Mouse (Mus musculus) neural tube, embryonic 11.5 days (tissue): ENCODE measurements around the gene Il13ra1. TPM values are rescaled to one million over a fixed set of nuclear protein-coding genes. Genes with fewer than 3 reads are reported as not detected.

ENCODE experiments used
- ATAC-seq: fragments of 200-750 bp; cut with Nextera tagmentation; 2 replicates; pipeline ENCODE4 v1.8.0; 2017; ENCODE audit warnings: moderate number of reproducible peaks, mild to moderate bottlenecking, moderate TSS enrichment, moderate library complexity; ENCODE audit not compliant: insufficient read depth, low FRiP score, low TSS enrichment
- DNase-seq: peaks from one replicate; pipeline ENCODE4 v3.0.0-alpha.2; 2015; ENCODE audit warnings: low spot score
- H3K27ac ChIP-seq: fragments of 300-500 bp; sonication (generic); 2 replicates; pipeline ENCODE4 v1.5.1; 2014; ENCODE audit warnings: low read depth, mild to moderate bottlenecking, low read length
- H3K27me3 ChIP-seq: fragments of 300-500 bp; sonication (generic); 2 replicates; pipeline ENCODE4 v1.6.1; 2014; ENCODE audit warnings: mild to moderate bottlenecking, low read length, mixed read lengths; ENCODE audit not compliant: control insufficient read depth, insufficient read depth
- H3K36me3 ChIP-seq: fragments of 300-500 bp; sonication (generic); 2 replicates; pipeline ENCODE4 v1.6.1; 2014; ENCODE audit warnings: mild to moderate bottlenecking, low read length, moderate library complexity, mixed read lengths; ENCODE audit not compliant: control insufficient read depth, insufficient read depth
- H3K4me1 ChIP-seq: fragments of 300-500 bp; sonication (generic); 2 replicates; pipeline ENCODE4 v1.6.1; 2014; ENCODE audit warnings: low read length, mixed read lengths; ENCODE audit not compliant: control insufficient read depth, insufficient read depth
- H3K4me2 ChIP-seq: fragments of 300-500 bp; sonication (generic); 2 replicates; pipeline ENCODE4 v1.6.1; 2014; ENCODE audit warnings: low read depth, mild to moderate bottlenecking, moderate library complexity
- H3K4me3 ChIP-seq: fragments of 300-500 bp; sonication (generic); 2 replicates; pipeline ENCODE4 v1.5.1; 2014; ENCODE audit warnings: low read depth, low read length
- H3K9ac ChIP-seq: fragments of 300-500 bp; sonication (generic); 2 replicates; pipeline ENCODE4 v1.6.1; 2014; ENCODE audit warnings: mild to moderate bottlenecking, low read length
- H3K9me3 ChIP-seq: fragments of 300-500 bp; sonication (generic); 2 replicates; pipeline ENCODE4 v1.6.1; 2016; ENCODE audit warnings: low read length; ENCODE audit not compliant: control insufficient read depth
- WGBS: fragments of 180-500 bp; shearing (Covaris S2); extraction: QIAGEN DNeasy Blood & Tissue Kit; methylation state at CpG from one replicate; pipeline ENCODE4 v1.1.7; 2014; 5-methylcytosine and 5-hydroxymethylcytosine counted together
- polyA plus RNA-seq: library from polyadenylated mRNA; unstranded; fragments of >200 nt; fragmentation: Nextera tagmentation; extraction: Ambion mirVana; gene quantifications from 2 replicates; pipeline ENCODE4 v1.2.1, GENCODE M21; 2014

Gene Il13ra1
- polyA plus RNA-seq, 1 experiment from 2014 or later: 2.9 TPM

- ATAC-seq (no peak), DNase-seq (peak; percentile 17)
- H3K27ac ChIP-seq: no peak overlapping the region
- H3K4me1 ChIP-seq: no peaks in the 10 kb centered on the region
- no peaks in the 10 kb centered on the region for H3K9me3 ChIP-seq
- no peaks in the 10 kb centered on the region for H3K27me3 ChIP-seq
- no peaks in the 10 kb centered on the region for H3K36me3 ChIP-seq
- H3K9ac ChIP-seq: peak overlapping the region; percentile 41; the same call in 1 of the 2 replicates
- H3K4me3 ChIP-seq: peak overlapping the region; percentile 29
- peak overlapping the region; percentile 72 for H3K4me2 ChIP-seq
- 10% methylated on average over 7 of the region's 9 CpGs for WGBS
These were observed 476 bp downstream of the Il13ra1 start for GRCm38 (mm10) chrX:36112422-36112750.

DNA sequence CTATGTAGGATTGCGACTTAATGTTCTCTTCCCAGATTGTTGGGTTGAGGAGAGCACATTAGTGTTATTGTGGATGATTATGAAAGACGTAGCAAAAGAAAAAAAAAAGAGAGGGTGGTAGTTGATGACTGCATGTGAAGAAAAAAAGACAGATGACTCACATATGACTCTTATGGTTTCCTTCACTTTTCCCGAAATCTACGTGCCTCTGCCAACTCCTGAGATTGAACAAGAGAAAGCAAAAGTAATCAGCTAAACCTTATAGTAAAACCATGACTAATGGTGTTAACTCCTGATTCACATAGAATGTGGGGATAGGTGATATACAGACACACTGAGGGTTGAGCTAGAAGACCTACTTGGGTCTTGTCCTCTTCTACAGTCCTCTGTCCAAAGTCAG, 3.3 kb downstream of the Il13ra1 start:
- no peak overlapping the region for H3K4me3 ChIP-seq
- H3K4me1 ChIP-seq: no peaks in the 10 kb centered on the region
- DNase-seq (no peak), ATAC-seq (no peak)
- no peak overlapping the region for H3K9ac ChIP-seq
- H3K27me3 ChIP-seq: no peaks in the 10 kb centered on the region
- no peaks in the 10 kb centered on the region for H3K36me3 ChIP-seq
- no peak overlapping the region for H3K27ac ChIP-seq
- no peak overlapping the region for H3K4me2 ChIP-seq
- 90% methylated on average over 4 of the region's 4 CpGs for WGBS
- H3K9me3 ChIP-seq: no peaks in the 10 kb centered on the region

DNA sequence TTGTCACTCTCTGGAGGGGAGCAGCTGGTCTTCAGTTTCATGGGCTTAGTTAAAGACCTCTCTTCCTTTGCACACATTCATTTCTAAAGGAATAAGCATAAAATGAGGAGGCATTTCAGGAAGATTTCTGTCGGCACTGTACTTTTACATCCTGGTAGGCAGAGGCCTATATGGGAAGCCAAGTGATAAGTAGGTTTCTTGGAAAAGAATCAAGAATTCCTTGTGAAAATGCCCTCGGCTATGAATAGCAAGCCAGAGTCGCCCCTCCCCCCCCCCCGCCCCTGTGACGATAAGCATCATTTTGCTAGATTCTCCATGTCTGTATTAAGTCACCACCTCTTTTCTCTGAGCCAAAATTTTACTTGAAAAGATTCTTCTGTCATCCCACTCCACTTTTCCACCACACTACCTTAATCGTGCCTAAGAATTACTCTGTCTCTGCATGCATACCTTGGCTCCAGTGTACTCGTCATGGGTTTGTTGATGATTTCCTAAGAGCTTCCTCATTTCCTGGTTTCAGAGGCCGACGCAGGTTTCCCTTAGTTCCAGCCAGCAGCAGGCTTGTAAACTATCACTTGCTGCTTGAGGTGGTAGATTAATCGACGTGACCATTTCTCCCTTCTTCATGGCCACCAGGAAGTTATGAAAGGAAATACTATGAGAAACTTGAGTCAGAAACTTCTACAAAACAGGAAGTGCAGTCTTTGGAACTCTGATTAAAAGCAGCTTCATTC, 17.3 kb downstream of the Il13ra1 start:
- ATAC-seq (no peak), DNase-seq (no peak)
- no peaks in the 10 kb centered on the region for H3K36me3 ChIP-seq
- no peak overlapping the region for H3K4me3 ChIP-seq
- no peaks in the 10 kb centered on the region for H3K9me3 ChIP-seq
- no peaks in the 10 kb centered on the region for H3K27me3 ChIP-seq
- H3K4me1 ChIP-seq: no peaks in the 10 kb centered on the region
- WGBS: 79% methylated on average over 11 of the region's 11 CpGs
- H3K9ac ChIP-seq: no peak overlapping the region
- H3K27ac ChIP-seq: no peak overlapping the region
- no peak overlapping the region for H3K4me2 ChIP-seq

DNA sequence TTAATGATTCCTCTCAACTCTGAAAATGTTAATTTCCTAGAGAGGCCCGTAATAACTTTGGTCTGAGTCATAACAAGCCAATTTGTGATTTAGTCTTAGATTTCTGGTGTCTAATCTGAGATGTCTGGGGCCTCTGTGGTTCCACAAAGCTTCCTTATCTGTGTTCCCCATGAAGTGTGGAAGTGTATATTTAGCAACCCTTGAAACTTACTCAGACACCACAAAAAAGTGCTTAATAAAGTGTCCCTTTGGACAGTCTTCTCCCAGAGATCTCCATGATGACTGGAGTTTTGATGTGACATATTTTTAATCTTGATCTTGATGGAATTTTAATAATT, 17.8 kb downstream of the Il13ra1 start:
- no peaks in the 10 kb centered on the region for H3K36me3 ChIP-seq
- ATAC-seq: no peak
- WGBS: 75% methylated on average over 1 of the region's 1 CpGs

GRCm38 (mm10) chrX:36136346-36136745, 24.4 kb downstream of the Il13ra1 start:
- H3K27me3 ChIP-seq: no peaks in the 10 kb centered on the region
- ATAC-seq: no peak
- no peak for DNase-seq
- WGBS: 80% methylated on average over 1 of the region's 1 CpGs
- no peaks in the 10 kb centered on the region for H3K4me1 ChIP-seq
- H3K4me2 ChIP-seq: no peak overlapping the region
- H3K9ac ChIP-seq: no peak overlapping the region
- H3K9me3 ChIP-seq: no peaks in the 10 kb centered on the region
- no peak overlapping the region for H3K4me3 ChIP-seq
- H3K36me3 ChIP-seq: no peaks in the 10 kb centered on the region
- no peak overlapping the region for H3K27ac ChIP-seq

More for the DNA sequence above, 17.8 kb downstream of the Il13ra1 start:
- no peaks in the 10 kb centered on the region for H3K27me3 ChIP-seq
- no peaks in the 10 kb centered on the region for H3K9me3 ChIP-seq
- no peaks in the 10 kb centered on the region for H3K4me1 ChIP-seq
- H3K27ac ChIP-seq: no peak overlapping the region
- no peak overlapping the region for H3K4me3 ChIP-seq
- DNase-seq: no peak
- H3K4me2 ChIP-seq: no peak overlapping the region
- no peak overlapping the region for H3K9ac ChIP-seq

DNA sequence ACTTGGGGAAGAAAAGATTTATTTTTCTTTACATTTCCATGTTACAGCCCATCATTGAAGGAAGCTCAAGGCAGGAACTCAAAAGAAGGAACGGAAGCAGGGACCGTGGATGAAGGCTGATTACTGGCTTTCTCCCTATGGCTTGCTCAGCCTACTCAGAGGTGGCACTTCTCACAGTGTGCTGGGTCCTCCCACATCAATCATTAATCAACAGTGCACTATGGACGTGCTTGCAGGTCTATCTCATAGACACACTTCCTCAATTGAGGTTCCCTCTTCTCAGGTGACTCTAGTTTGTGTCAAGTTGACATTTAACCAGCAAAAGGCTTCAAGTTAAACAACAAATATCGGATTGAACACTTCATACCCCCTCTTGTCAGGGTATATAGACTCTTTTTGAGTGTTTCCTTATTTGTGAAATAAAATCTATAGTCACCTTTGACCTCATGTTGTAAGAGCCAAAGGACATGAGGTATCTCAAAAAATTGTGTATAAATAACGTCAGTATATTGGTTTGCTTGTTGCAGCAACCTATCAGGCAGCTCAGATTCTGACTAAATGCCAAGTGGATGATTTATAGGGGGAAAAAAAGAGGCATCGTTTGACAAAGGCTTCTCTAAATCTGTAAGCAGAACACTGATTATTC, 30.2 kb downstream of the Il13ra1 start:
- Histone ChIP-seq H3K4me2 (no peak overlapping the region), H3K27me3 (no peaks in the 10 kb centered on the region), H3K4me1 (no peaks in the 10 kb centered on the region), H3K36me3 (no peaks in the 10 kb centered on the region), H3K27ac (no peak overlapping the region), H3K4me3 (no peak overlapping the region), H3K9ac (no peak overlapping the region), H3K9me3 (no peaks in the 10 kb centered on the region)
- DNase-seq (no peak), ATAC-seq (no peak)
- 69% methylated on average over 6 of the region's 6 CpGs for WGBS

DNA sequence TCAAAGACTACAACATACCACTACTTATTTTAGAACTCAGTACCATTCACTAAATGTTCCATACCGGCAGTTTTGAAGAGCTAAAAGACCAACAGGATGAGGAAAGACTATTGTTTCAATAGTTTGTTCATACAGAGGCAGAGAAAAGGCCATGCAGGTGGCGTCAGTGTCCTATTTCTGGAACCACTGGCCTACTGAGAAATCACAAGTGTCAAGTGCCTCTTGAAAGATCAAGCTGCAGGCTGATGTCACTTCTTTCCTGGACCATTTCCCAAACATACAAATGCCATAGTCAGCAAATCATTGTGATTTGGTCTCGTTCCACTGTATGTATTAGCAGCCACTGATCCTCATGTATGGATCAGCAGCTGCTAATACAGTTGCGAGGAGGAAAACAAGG, 34.8 kb downstream of the Il13ra1 start:
- H3K4me2 ChIP-seq: no peak overlapping the region
- ATAC-seq: no peak
- H3K36me3 ChIP-seq: no peaks in the 10 kb centered on the region
- H3K9me3 ChIP-seq: no peaks in the 10 kb centered on the region
- no peak for DNase-seq
- H3K4me1 ChIP-seq: no peaks in the 10 kb centered on the region
- H3K27me3 ChIP-seq: no peaks in the 10 kb centered on the region
- H3K9ac ChIP-seq: no peak overlapping the region
- no peak overlapping the region for H3K4me3 ChIP-seq
- H3K27ac ChIP-seq: no peak overlapping the region
- 74% methylated on average over 4 of the region's 4 CpGs for WGBS

DNA sequence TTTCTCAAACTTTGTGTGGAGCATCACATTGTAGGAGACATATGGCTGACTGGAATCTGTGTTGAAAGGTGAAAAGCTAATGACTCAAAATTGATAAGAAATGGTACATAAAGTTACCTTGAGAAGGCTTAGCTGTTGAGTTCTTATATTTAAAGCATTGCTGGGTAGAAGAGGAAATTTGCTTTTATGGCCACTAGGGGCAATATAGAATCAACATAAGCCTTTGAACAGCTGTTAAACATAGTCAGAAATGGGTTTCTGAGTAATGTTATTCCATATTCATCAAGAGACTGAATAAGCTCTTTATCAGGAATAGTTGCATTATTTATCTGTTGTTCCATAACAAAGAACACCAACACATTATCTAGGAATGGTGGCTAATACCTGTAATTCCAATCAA, 38.2 kb downstream of the Il13ra1 start:
- H3K4me3 ChIP-seq: no peak overlapping the region
- no peak overlapping the region for H3K9ac ChIP-seq
- DNase-seq (no peak), ATAC-seq (no peak)
- H3K9me3 ChIP-seq: no peaks in the 10 kb centered on the region
- H3K36me3 ChIP-seq: no peaks in the 10 kb centered on the region
- no peaks in the 10 kb centered on the region for H3K4me1 ChIP-seq
- H3K4me2 ChIP-seq: no peak overlapping the region
- H3K27ac ChIP-seq: no peak overlapping the region
- H3K27me3 ChIP-seq: no peaks in the 10 kb centered on the region

GRCm38 (mm10) chrX:36156677-36157076, 44.8 kb downstream of the Il13ra1 start:
- H3K9me3 ChIP-seq: no peaks in the 10 kb centered on the region
- no peaks in the 10 kb centered on the region for H3K4me1 ChIP-seq
- ATAC-seq (no peak), DNase-seq (no peak)
- H3K9ac ChIP-seq: no peak overlapping the region
- 79% methylated on average over 2 of the region's 2 CpGs for WGBS
- no peaks in the 10 kb centered on the region for H3K27me3 ChIP-seq
- H3K4me2 ChIP-seq: no peak overlapping the region
- H3K36me3 ChIP-seq: no peaks in the 10 kb centered on the region
- no peak overlapping the region for H3K27ac ChIP-seq
- no peak overlapping the region for H3K4me3 ChIP-seq
